Mouse (Mus musculus) hindbrain, embryonic 14.5 days (tissue): Measurements from ENCODE around the gene Tcf3. TPM values are rescaled to one million over a fixed set of nuclear protein-coding genes. Genes with fewer than 3 reads are reported as not detected.

Experiments used
- ATAC-seq: fragments of 200-750 bp; cut with Nextera tagmentation; 2 replicates; pipeline ENCODE4 v1.8.0; 2017; ENCODE audit warnings: moderate number of reproducible peaks, mild to moderate bottlenecking, moderate TSS enrichment, moderate library complexity; ENCODE audit not compliant: low FRiP score
- DNase-seq: peaks from one replicate; pipeline ENCODE4 v3.0.0-alpha.2; 2015; ENCODE audit warnings: low spot score
- H3K27ac ChIP-seq: fragments of 300-500 bp; sonication (generic); 2 replicates; pipeline ENCODE4 v1.5.1; 2014; ENCODE audit warnings: mild to moderate bottlenecking, moderate library complexity
- H3K27me3 ChIP-seq: fragments of 300-500 bp; sonication (generic); 2 replicates; pipeline ENCODE4 v1.6.1; 2014; ENCODE audit warnings: mild to moderate bottlenecking, low read length, mixed read lengths; ENCODE audit not compliant: control insufficient read depth, insufficient read depth
- H3K36me3 ChIP-seq: fragments of 300-500 bp; sonication (generic); replicated peaks from 2 replicates; pipeline ENCODE4 v1.6.1; 2014; ENCODE audit not compliant: control insufficient read depth, insufficient read depth
- H3K4me1 ChIP-seq: fragments of 300-500 bp; sonication (generic); replicated peaks from 2 replicates; pipeline ENCODE4 v1.6.1; 2014; ENCODE audit warnings: antibody characterized with exemption, low read length, mixed read lengths; ENCODE audit not compliant: control insufficient read depth, insufficient read depth
- H3K4me2 ChIP-seq: fragments of 300-500 bp; sonication (generic); replicated peaks from 2 replicates; pipeline ENCODE4 v1.6.1; 2014; ENCODE audit warnings: mild to moderate bottlenecking, moderate library complexity
- H3K4me3 ChIP-seq: fragments of 300-500 bp; sonication (generic); replicated peaks from 2 replicates; pipeline ENCODE4 v1.5.1; 2014; ENCODE audit warnings: mild to moderate bottlenecking, low read length
- H3K9ac ChIP-seq: fragments of 300-500 bp; sonication (generic); 2 replicates; pipeline ENCODE4 v1.6.1; 2014
- H3K9me3 ChIP-seq: fragments of 300-500 bp; sonication (generic); 2 replicates; pipeline ENCODE4 v1.6.1; 2016; ENCODE audit warnings: low read length; ENCODE audit not compliant: control insufficient read depth
- WGBS: fragments of 180-500 bp; shearing (Covaris S2); extraction: QIAGEN DNeasy Blood & Tissue Kit; methylation state at CpG from one replicate; pipeline ENCODE4 v1.1.7; 2014; 5-methylcytosine and 5-hydroxymethylcytosine counted together
- polyA plus RNA-seq: library from polyadenylated mRNA; unstranded; fragments of >200 nt; fragmentation: Nextera tagmentation; extraction: Ambion mirVana; gene quantifications from 2 replicates; pipeline ENCODE4 v1.2.1, GENCODE M21; 2014

The Tcf3 gene
- polyA plus RNA-seq, 1 experiment from 2014 or later: 41.3 TPM

DNA sequence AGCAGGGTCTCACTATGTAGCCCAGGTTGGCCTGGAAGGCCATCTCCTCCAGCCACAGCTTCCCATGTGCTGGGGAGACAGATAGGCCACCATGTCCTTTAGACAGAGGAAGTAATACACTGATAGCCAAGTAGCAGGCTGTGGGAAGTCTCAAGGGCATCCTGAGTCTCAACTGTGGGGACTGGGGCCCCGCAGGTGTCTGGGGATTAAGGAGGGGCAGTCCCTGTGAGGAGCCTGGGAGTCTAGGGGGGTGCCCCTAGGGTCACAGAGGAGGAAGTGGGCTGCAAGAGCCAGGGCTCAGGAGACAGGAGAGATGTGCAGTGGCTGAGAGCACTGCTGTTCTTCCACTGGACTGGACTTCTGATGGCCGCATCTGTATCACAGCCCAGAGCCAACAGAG is 9.5 kb upstream of the Tcf3 start:
- DNase-seq: no peak
- no peak overlapping the region for H3K4me2 ChIP-seq
- WGBS: 53% methylated on average over 2 of the region's 2 CpGs
- no peaks in the 10 kb centered on the region for H3K9me3 ChIP-seq
- 0 out of 2 replicates have a peak, but pooled peaks cover 2% of the 10 kb centered on the region for H3K4me1 ChIP-seq
- H3K27ac ChIP-seq: no peak overlapping the region
- H3K27me3 ChIP-seq: peaks cover 6% of the 10 kb centered on the region; the same call in 1 of the 2 replicates
- ATAC-seq: no peak
- no peak overlapping the region for H3K9ac ChIP-seq
- no peaks in the 10 kb centered on the region for H3K36me3 ChIP-seq
- H3K4me3 ChIP-seq: no peak overlapping the region

DNA sequence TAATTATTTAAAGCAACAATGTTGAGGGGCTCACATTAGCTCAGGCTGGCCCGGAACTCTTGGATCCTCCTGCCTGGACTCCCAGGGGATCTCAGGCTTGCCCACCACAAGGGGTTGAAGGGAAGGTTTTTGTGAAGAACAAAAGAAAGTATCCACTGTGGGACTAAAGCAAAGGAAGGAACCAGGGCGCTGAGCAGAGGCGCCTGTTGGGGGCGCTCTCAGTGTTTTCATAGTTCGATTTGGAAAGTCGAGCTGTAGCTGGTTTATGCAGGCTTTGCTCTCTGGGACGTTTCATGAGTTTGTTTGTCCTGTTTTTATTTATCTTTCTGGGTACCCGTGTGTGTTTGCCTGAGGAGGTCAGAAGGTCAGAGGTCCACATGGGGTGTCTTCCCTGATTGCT is 8.2 kb upstream of the Tcf3 start:
- no peak overlapping the region for H3K4me3 ChIP-seq
- DNase-seq (no peak), ATAC-seq (no peak)
- H3K4me1 ChIP-seq: 0 out of 2 replicates have a peak, but pooled peaks cover 2% of the 10 kb centered on the region
- H3K36me3 ChIP-seq: no peaks in the 10 kb centered on the region
- 55% methylated on average over 8 of the region's 8 CpGs for WGBS
- H3K9ac ChIP-seq: no peak overlapping the region
- H3K27me3 ChIP-seq: peaks cover 5% of the 10 kb centered on the region; the same call in 1 of the 2 replicates
- no peaks in the 10 kb centered on the region for H3K9me3 ChIP-seq
- H3K4me2 ChIP-seq: no peak overlapping the region
- H3K27ac ChIP-seq: no peak overlapping the region

DNA sequence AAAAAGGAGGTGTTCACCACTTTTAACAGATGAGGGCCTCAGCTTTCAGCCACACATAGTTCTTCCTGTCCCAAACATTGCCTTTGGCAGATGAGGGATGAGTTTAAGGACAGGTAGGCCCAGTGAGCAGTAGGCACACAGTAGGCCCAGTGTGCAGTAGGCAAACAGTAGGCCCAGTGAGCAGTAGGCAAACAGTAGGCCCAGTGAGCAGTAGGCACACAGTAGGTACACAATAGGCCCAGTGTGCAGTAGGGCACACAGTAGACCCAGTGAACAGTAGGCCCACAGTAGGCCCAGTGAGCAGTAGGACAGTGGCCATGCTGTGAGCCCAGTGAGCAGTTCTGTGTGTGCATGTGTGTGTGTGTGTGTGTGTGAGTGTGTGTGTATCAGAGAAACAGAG is 6.6 kb upstream of the Tcf3 start:
- Histone ChIP-seq H3K36me3 (no peaks in the 10 kb centered on the region), H3K4me1 (no peaks in the 10 kb centered on the region), H3K9me3 (no peaks in the 10 kb centered on the region), H3K4me2 (no peak overlapping the region), H3K4me3 (no peak overlapping the region), H3K27me3 (0 out of 2 replicates have a peak, but pooled peaks cover 3% of the 10 kb centered on the region), H3K9ac (no peak overlapping the region), H3K27ac (no peak overlapping the region)
- ATAC-seq (no peak), DNase-seq (no peak)

DNA sequence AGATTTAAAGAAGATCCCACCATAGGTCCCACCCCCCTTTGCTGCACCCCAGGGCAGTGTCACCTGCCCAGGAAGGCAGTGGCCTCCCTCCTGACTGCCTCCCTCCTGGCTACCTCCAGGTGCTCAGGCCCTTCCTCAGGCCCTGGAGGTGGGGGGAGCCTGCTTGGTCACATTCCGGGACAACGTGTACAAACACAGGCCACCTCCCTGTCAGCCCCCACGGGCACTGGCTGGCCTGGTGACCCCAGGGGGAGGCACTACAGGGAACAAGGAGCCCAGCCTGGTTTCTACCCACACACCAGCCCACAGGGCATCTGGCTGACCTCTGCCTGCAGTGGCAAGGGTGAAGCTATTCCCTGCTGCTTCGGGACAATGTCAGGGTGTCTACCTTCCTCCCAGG is 4.5 kb upstream of the Tcf3 start:
- ATAC-seq: no peak

DNA sequence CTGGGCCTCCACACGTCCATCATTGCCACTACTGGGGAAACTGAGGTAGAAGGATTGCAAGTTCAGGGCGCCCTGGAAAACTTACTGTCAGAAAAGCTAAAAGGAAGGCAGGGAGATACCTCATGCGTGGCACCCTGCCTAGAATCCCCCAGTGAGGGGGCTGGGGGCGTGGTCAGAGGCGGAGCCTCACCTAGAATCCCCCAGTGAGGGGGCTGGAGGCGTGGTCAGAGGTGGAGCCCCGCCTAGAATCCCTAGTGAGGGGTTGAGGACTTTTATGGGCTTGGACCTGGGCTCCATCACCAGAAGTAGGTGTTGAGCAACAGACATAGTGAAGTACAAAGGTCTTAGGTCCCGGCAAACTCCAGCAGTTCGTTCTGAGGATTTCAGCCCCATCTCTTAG is 2.8 kb upstream of the Tcf3 start:
- H3K9me3 ChIP-seq: no peaks in the 10 kb centered on the region
- no peak overlapping the region for H3K27ac ChIP-seq
- H3K4me3 ChIP-seq: no peak overlapping the region
- no peak for ATAC-seq
- H3K4me1 ChIP-seq: peaks cover 15% of the 10 kb centered on the region
- 11% methylated on average over 9 of the region's 9 CpGs for WGBS
- no peak overlapping the region for H3K4me2 ChIP-seq
- DNase-seq: no peak
- no peaks in the 10 kb centered on the region for H3K27me3 ChIP-seq
- H3K9ac ChIP-seq: no peak overlapping the region
- no peaks in the 10 kb centered on the region for H3K36me3 ChIP-seq

More for the DNA sequence above, 4.5 kb upstream of the Tcf3 start:
- no peak for DNase-seq
- no peaks in the 10 kb centered on the region for H3K9me3 ChIP-seq
- H3K27me3 ChIP-seq: no peaks in the 10 kb centered on the region
- no peaks in the 10 kb centered on the region for H3K4me1 ChIP-seq
- no peak overlapping the region for H3K27ac ChIP-seq
- 79% methylated on average over 4 of the region's 4 CpGs for WGBS
- no peak overlapping the region for H3K9ac ChIP-seq
- H3K36me3 ChIP-seq: no peaks in the 10 kb centered on the region
- no peak overlapping the region for H3K4me3 ChIP-seq
- H3K4me2 ChIP-seq: no peak overlapping the region

DNA sequence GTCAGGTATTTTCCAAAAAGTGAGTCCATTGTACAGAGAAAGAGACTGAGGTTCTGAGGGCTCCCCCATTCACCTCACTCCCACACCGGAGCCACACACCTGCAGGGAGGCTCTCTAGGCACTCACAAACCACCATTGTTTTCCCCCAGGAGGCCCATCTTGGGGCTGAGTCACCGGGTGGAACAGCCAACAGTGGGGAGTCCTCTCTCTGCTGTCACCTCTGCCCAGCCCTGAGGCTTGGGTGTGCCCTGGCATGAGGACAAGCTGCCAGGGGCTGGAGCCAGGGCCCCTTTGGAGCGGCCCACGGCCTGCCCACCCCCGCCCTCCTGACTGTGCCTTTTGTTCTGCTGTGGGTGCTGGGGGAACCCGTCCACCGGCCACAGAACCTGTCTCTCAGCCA is 2.3 kb upstream of the Tcf3 start:
- Histone ChIP-seq H3K36me3 (peaks cover 4% of the 10 kb centered on the region; the same call in 1 of the 2 replicates), H3K27me3 (no peaks in the 10 kb centered on the region), H3K4me3 (no peak overlapping the region), H3K4me1 (peaks cover 20% of the 10 kb centered on the region), H3K27ac (no peak overlapping the region), H3K4me2 (no peak overlapping the region), H3K9ac (0 out of 2 replicates have a peak overlapping the region, but pooled peaks have one; percentile 16), H3K9me3 (no peaks in the 10 kb centered on the region)
- no peak for DNase-seq
- 35% methylated on average over 7 of the region's 7 CpGs for WGBS
- no peak for ATAC-seq

DNA sequence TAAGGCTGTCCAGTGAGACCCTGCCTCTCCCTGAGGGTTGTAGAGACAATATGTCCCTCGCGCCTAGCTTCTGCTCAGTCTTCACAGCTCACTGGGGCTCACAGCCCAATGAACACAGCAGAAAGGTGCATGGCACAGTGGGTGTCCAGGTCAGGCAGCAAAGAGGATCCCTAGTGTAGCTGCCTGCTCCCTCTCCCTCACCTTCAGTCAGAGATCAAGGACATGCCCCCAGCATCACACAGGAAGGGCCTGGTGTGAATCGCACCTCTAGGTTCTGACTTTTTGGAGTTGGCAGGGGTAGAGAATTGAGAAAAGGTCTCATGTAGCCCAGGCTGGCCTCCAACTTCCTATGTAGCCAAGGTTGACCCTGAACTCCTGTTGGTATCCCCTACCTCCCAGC is 1.4 kb upstream of the Tcf3 start:
- Histone ChIP-seq H3K9me3 (no peaks in the 10 kb centered on the region), H3K9ac (no peak overlapping the region), H3K27me3 (no peaks in the 10 kb centered on the region), H3K4me2 (no peak overlapping the region), H3K27ac (no peak overlapping the region), H3K36me3 (peaks cover 13% of the 10 kb centered on the region), H3K4me3 (no peak overlapping the region), H3K4me1 (peaks cover 21% of the 10 kb centered on the region)
- WGBS: 87% methylated on average over 3 of the region's 3 CpGs
- DNase-seq (no peak), ATAC-seq (no peak)

DNA sequence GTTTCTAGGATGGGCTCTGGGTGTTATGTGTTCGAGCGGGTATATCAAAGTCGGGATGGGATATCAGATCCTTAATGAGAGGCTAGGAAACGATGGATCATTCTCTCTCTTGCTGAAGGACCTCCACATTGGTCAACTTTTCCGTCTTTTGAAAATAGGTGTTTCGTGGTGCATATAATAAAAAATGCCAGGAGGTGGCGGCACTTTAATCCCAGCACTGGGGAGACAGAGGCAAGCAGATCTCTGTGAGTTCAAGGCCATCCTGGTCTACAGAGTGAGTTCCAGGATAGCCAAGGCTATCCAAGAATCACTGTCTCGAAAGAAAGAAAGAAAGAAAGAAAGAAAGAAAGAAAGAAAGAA is 766 bp upstream of the Tcf3 start:
- H3K27me3 ChIP-seq: no peaks in the 10 kb centered on the region
- no peaks in the 10 kb centered on the region for H3K9me3 ChIP-seq
- no peak overlapping the region for H3K9ac ChIP-seq
- DNase-seq (no peak), ATAC-seq (peak; percentile 1; the same call in 1 of the 2 replicates)
- no peak overlapping the region; the same call in 1 of the 2 replicates for H3K4me2 ChIP-seq
- peaks cover 21% of the 10 kb centered on the region for H3K4me1 ChIP-seq
- peaks cover 19% of the 10 kb centered on the region for H3K36me3 ChIP-seq
- 11% methylated on average over 8 of the region's 8 CpGs for WGBS
- no peak overlapping the region for H3K4me3 ChIP-seq
- H3K27ac ChIP-seq: no peak overlapping the region

DNA sequence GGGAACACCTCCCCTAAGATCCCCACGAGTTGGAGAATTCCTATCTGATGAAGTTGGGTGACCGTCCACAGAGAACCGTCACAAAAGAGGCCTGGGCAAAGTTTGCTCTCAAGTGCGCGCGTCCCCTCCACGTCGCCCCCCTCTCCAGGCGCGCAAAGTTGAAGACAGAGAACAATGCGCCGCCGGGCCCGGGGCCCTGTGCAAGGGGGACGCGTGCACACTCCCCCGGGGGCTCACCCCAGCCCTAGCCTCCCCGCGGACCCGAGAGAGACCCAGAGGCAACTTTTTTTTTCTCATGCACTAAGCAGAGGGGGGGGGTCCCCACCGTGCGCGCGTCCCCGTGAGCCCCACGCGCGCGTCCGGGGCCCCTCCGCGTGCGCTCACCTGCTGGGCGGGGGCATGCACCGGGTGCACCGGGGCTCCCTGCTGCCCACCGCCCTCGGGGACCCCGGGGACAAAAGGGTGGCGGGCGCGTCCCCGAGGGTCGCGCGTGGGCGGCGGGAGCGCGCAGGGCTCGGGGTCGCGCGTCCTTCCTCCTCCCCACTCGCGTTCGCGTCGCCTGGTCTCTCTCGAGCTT is 423 bp downstream of the Tcf3 start:
- Histone ChIP-seq H3K4me3 (peak overlapping the region; percentile 92), H3K27me3 (no peaks in the 10 kb centered on the region), H3K4me1 (peaks cover 21% of the 10 kb centered on the region), H3K9ac (peak overlapping the region; percentile 92), H3K4me2 (peak overlapping the region; percentile 62), H3K36me3 (peaks cover 31% of the 10 kb centered on the region), H3K9me3 (no peaks in the 10 kb centered on the region), H3K27ac (peak overlapping the region; percentile 93)
- DNase-seq (no peak), ATAC-seq (no peak)
- 2% methylated on average over 50 of the region's 60 CpGs for WGBS

DNA sequence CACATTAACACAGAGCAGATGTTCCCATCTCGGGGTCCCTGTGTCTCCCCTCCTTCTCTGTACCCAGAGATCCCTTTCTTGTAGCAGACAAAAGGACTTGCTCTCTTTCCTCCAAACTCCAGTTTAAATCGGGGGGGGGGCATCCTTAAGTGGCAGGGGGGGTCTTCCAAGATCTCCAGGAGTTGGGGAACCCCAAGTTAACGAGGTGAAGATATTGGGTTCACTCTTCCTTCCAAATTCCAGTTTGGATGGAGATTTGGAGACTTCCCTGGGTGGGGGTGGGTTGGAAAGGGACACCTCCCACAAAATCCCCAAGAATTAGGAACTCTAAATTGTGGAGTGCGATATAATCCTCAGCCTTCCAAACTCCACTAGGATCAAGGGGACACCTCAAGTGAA is 1.1 kb downstream of the Tcf3 start:
- DNase-seq (no peak), ATAC-seq (no peak)
- no peaks in the 10 kb centered on the region for H3K9me3 ChIP-seq
- H3K27ac ChIP-seq: peak overlapping the region; percentile 53; the same call in 1 of the 2 replicates
- peak overlapping the region; percentile 62 for H3K4me2 ChIP-seq
- H3K36me3 ChIP-seq: peaks cover 37% of the 10 kb centered on the region
- H3K4me3 ChIP-seq: peak overlapping the region; percentile 92
- 2% methylated on average over 4 of the region's 4 CpGs for WGBS
- H3K4me1 ChIP-seq: peaks cover 21% of the 10 kb centered on the region
- peak overlapping the region; percentile 92 for H3K9ac ChIP-seq
- no peaks in the 10 kb centered on the region for H3K27me3 ChIP-seq
